Mouse (Mus musculus) stomach, postnatal 0 days (tissue): ENCODE data around the gene Nckap5. TPM values are rescaled to one million over a fixed set of nuclear protein-coding genes. Genes with fewer than 3 reads are reported as not detected.
"Not testable (repeated sequence)": the region's sequence is repeated elsewhere in the genome, so short reads cannot be mapped to it uniquely, and the experiment has no call there.

ENCODE experiments used
- ATAC-seq: fragments of 200-750 bp; cut with Nextera tagmentation; 2 replicates; pipeline ENCODE4 v1.8.0; 2017; ENCODE audit not compliant: low FRiP score, low TSS enrichment
- DNase-seq: peaks from one replicate; pipeline ENCODE4 v3.0.0-alpha.2; 2016; ENCODE audit warnings: low spot score
- H3K27ac ChIP-seq: fragments of 300-500 bp; sonication (generic); replicated peaks from 2 replicates; pipeline ENCODE4 v1.5.1; 2014; ENCODE audit warnings: mild to moderate bottlenecking, control low read depth
- H3K27me3 ChIP-seq: fragments of 300-500 bp; sonication (generic); 2 replicates; pipeline ENCODE4 v1.6.1; 2014; ENCODE audit warnings: low read length; ENCODE audit not compliant: control insufficient read depth, insufficient read depth
- H3K36me3 ChIP-seq: fragments of 300-500 bp; sonication (generic); 2 replicates; pipeline ENCODE4 v1.6.1; 2014; ENCODE audit warnings: low read length, mixed read lengths; ENCODE audit not compliant: control insufficient read depth, insufficient read depth
- H3K4me1 ChIP-seq: fragments of 300-500 bp; sonication (generic); replicated peaks from 2 replicates; pipeline ENCODE4 v1.6.1; 2014; ENCODE audit warnings: antibody characterized with exemption; ENCODE audit not compliant: control insufficient read depth, insufficient read depth
- H3K4me2 ChIP-seq: fragments of 300-500 bp; sonication (generic); replicated peaks from 2 replicates; pipeline ENCODE4 v1.6.1; 2014; ENCODE audit warnings: low read depth, mild to moderate bottlenecking, control low read depth, moderate library complexity
- H3K4me3 ChIP-seq: fragments of 300-500 bp; sonication (generic); 2 replicates; pipeline ENCODE4 v1.5.1; 2014; ENCODE audit warnings: low read depth, low read length, control low read depth
- H3K9ac ChIP-seq: fragments of 300-500 bp; sonication (generic); 2 replicates; pipeline ENCODE4 v1.6.1; 2014; ENCODE audit warnings: mild to moderate bottlenecking, low read length, control low read depth, mixed read lengths
- H3K9me3 ChIP-seq: fragments of 300-500 bp; sonication (generic); 2 replicates; pipeline ENCODE4 v1.6.1; 2016; ENCODE audit warnings: low read length; ENCODE audit not compliant: control insufficient read depth
- CTCF ChIP-seq: IDR thresholded peaks from 2 replicates; pipeline ENCODE4 v1.5.1; 2016; ENCODE audit warnings: antibody characterized with exemption, low read depth, mild to moderate bottlenecking, moderate library complexity
- EP300 ChIP-seq: optimal IDR thresholded peaks from 2 replicates; pipeline ENCODE3; 2016; ENCODE audit warnings: antibody characterized with exemption
- WGBS: fragments of 180-500 bp; shearing (Covaris S2); extraction: QIAGEN DNeasy Blood & Tissue Kit; methylation state at CpG from one replicate; pipeline ENCODE4 v1.1.7; 2014; 5-methylcytosine and 5-hydroxymethylcytosine counted together
- polyA plus RNA-seq: library from polyadenylated mRNA; unstranded; fragments of >200 nt; fragmentation: Nextera tagmentation; extraction: Ambion mirVana; gene quantifications from 2 replicates; pipeline ENCODE4 v1.2.1, GENCODE M21; 2015

The Nckap5 gene
- polyA plus RNA-seq, 1 experiment from 2014 or later = 1.9 TPM

DNA sequence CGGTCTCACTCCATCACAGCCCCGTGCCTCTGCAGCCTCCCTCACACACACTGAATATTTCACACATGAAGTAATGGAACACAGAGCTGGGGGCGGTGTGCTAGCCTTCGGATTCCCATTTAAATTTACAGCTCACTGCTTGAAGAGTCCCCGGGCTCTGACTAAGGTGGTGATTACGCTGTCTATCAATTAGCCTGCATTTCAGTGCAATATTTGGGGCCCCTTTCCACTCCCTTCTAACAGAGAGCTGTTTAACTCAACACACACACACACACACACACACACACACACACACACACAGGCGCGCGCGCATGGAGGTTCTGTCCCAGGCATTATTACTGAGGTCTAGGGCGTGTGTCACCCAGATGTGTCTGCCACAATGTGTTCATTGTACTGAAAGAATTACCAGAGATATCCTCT is 31.2 kb downstream of the Nckap5 start:
- Histone ChIP-seq H3K4me3 (no peak overlapping the region), H3K27ac (no peak overlapping the region), H3K27me3 (no peaks in the 10 kb centered on the region), H3K4me1 (no peaks in the 10 kb centered on the region), H3K9ac (no peak overlapping the region), H3K36me3 (no peaks in the 10 kb centered on the region), H3K9me3 (no peaks in the 10 kb centered on the region), H3K4me2 (no peak overlapping the region)
- WGBS = 72% methylated on average over 11 of the region's 11 CpGs
- no peak for DNase-seq
- no peak for ATAC-seq
- no peak for TF ChIP-seq EP300
- no peak for TF ChIP-seq CTCF

DNA sequence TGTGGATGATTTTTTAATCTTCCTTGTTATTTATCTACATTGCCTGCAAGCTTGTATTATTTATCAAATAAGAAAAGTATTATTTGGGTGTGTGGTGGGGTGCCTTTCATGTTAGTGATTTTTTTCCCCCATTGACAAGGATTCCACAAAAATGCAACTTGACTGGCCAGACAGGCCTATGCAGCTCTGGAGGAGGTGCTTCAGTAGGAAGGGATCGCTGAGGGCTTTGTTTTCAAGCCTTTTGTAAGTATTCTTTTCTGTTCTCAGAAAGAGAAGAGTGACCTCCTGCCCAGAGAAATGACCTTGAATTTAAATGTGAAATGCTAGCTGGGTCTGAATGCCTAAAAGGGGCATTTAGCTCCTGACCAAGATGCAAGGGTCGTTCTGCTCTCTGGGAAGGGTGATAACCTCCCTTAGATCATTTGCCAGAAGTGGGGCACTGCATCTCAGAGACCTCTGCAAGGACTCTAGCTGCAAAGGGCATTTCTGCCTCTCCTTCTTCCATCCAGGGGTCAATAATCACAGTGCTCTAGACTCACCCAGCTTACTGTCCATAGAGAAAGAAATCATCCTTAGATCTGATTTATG is 50.2 kb downstream of the Nckap5 start:
- not testable (repeated sequence) for ATAC-seq

DNA sequence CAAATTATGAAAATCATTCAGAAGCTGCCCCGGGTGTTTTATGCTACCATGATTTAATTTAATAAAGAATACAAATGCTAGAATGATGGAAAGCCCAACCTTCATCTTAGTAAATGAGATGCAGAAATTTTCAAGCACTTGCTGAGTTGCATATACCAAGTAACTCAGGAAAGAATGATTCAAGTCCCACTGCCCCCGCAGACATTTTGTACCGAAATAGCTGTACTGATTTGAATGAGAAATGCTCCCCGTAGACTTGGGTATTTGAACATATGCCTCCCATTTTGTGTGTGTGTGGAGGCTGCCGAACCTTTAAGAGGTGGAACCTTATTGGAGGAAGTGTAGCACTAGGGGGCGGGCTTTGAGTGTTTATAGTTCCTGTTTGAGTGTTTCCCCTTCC is 56.7 kb downstream of the Nckap5 start:
- H3K9ac ChIP-seq, H3K36me3 ChIP-seq, H3K4me1 ChIP-seq, H3K9me3 ChIP-seq, DNase-seq, H3K4me2 ChIP-seq, H3K27me3 ChIP-seq, H3K4me3 ChIP-seq, H3K27ac ChIP-seq, ATAC-seq: not testable (repeated sequence)
- WGBS = no CpG with 5 or more reads among the region's 6 CpGs

More for the DNA sequence above, 50.2 kb downstream of the Nckap5 start:
- not testable (repeated sequence) for H3K9ac ChIP-seq, H3K27me3 ChIP-seq, DNase-seq, H3K4me2 ChIP-seq, H3K27ac ChIP-seq, H3K36me3 ChIP-seq, H3K9me3 ChIP-seq, H3K4me3 ChIP-seq, H3K4me1 ChIP-seq
- no CpG with 5 or more reads among the region's 2 CpGs for WGBS

DNA sequence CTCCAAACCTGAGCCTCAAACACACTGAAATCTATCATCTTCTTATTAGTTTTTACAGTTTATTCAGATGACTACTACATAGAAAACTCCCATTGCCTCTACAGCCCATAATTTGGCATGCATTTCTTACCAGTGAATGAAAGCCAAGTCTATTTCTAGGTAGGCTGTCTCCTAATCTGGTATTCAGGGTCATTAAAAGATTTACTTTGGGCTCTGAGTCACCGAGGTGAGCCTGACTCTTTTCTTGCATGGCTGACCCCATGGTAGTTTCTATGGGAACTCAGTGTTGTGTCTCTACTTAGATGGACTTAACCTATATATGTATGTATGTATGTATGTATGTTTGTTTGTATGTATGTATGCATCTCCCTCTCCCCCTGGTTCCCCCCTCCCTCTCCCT is 63.6 kb downstream of the Nckap5 start:
- H3K9me3 ChIP-seq = no peaks in the 10 kb centered on the region
- no peaks in the 10 kb centered on the region for H3K27me3 ChIP-seq
- no peak overlapping the region for H3K4me2 ChIP-seq
- no peaks in the 10 kb centered on the region for H3K36me3 ChIP-seq
- DNase-seq (no peak), ATAC-seq (no peak)
- WGBS = 44% methylated on average over 1 of the region's 1 CpGs
- no peak overlapping the region for H3K27ac ChIP-seq
- TF ChIP-seq EP300 = no peak
- TF ChIP-seq CTCF = no peak
- no peaks in the 10 kb centered on the region for H3K4me1 ChIP-seq
- H3K4me3 ChIP-seq = no peak overlapping the region
- no peak overlapping the region for H3K9ac ChIP-seq

DNA sequence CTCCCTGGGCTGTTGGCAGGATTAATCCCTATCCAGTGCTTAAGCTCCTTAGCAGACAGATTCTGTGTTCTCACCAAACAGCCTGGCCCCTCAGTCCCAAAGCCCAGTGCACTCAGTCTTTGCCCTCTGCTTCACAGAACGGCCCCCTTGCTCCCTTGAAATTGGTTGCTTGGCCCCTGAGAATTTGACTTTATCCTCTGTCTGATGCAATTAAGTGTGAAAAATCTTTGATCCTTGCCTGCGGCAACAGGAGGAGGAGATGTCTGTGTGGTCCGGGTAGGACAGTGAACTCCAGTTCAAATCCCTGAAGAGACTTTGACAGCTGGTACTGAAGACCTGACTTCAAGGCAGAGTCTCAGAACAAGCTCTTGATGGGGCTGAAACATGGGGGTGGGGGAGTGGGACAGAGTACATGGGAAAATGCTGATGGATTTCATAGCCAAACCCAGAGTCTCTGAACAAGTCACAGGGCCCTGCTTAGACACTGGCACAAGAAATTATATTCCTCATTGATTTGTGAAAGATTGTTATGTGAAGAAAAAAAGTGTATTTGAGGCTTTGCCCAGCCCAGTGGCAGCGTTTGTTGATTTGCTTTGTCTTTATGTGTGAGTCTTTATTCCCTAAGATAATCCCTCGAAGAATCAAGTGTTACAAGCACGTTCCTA is 65.0 kb downstream of the Nckap5 start:
- Histone ChIP-seq H3K9me3 (no peaks in the 10 kb centered on the region), H3K4me1 (no peaks in the 10 kb centered on the region), H3K27me3 (no peaks in the 10 kb centered on the region), H3K4me2 (no peak overlapping the region), H3K27ac (no peak overlapping the region), H3K36me3 (no peaks in the 10 kb centered on the region), H3K9ac (no peak overlapping the region), H3K4me3 (no peak overlapping the region)
- WGBS = 54% methylated on average over 6 of the region's 6 CpGs
- no peak for TF ChIP-seq EP300
- TF ChIP-seq CTCF = no peak
- DNase-seq (no peak), ATAC-seq (no peak)

DNA sequence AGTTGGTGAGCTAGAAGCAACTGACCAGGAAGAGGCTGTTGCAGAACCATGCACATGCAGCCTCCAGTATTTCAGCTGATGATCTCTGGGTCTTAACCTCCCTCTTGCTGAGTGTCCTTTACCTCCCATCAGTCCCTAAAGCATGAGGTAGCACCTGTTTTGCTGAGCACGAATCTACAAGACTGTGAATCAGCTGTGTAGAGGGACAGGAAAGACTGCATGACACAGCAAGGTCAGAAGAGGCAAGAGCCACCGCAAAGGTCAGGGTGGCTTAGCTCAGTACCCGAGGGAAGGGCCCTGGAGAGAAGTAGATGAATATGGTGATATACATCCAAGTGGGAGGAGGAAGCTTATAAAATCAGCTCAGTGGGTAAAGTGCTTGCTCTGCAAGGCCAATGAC is 66.4 kb downstream of the Nckap5 start:
- H3K4me1 ChIP-seq = no peaks in the 10 kb centered on the region
- no peak overlapping the region for H3K27ac ChIP-seq
- WGBS = 65% methylated on average over 3 of the region's 3 CpGs
- H3K9me3 ChIP-seq = no peaks in the 10 kb centered on the region
- ATAC-seq (no peak), DNase-seq (no peak)
- no peak for TF ChIP-seq CTCF
- no peak for TF ChIP-seq EP300
- no peaks in the 10 kb centered on the region for H3K27me3 ChIP-seq
- H3K9ac ChIP-seq = no peak overlapping the region
- H3K4me2 ChIP-seq = no peak overlapping the region
- H3K36me3 ChIP-seq = no peaks in the 10 kb centered on the region
- no peak overlapping the region for H3K4me3 ChIP-seq
